Mouse (Mus musculus): ENCODE measurements at regions not wholly inside any gene's neighbourhood (a gene's known extent, or its start where the extent isn't known, plus 50 kb on each side); places are given as distances from the start of the nearest gene placed in this dataset.

- Histone ChIP-seq H3K4me2 (ENCODE audit: low read depth, low read length) (no peak overlapping the region), H3K27ac (ENCODE audit: low read length) (no peak overlapping the region)
- WGBS, result 92% methylated on average over 2 of the region's 2 CpGs
These were observed 218.5 kb downstream of the Fam49a start for GRCm38 (mm10) chr12:12480451-12480850.

DNA sequence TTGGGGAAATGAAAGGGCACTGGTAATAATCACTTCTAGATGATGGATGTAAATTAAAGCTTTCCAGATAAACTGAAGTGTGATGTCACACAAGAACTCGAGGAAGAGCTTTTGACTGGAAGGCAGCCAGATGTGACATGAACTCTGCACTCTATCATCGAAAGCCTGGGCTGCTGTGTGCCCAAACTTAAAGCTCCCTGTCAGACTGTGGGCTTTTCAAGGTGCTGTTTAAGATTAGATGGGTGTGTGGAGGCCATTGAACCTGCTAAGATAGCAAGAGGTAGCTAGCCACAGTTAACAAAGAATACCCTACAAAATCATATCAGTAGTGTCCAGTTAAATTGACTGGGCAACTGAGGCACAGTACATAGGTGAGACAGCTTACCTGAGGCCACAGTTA lies 190.1 kb downstream of the Fam49a start:
- Histone ChIP-seq H3K4me2 (ENCODE audit: low read depth, low read length) (no peak overlapping the region), H3K9ac (ENCODE audit: low read depth, low read length) (no peak overlapping the region), H3K36me3 (ENCODE audit: control insufficient read depth, insufficient read depth, low read length) (no peaks in the 10 kb centered on the region), H3K4me3 (ENCODE audit: low read length) (no peak overlapping the region), H3K27me3 (replicated peaks; ENCODE audit: control insufficient read depth, insufficient read depth, low read length) (no peaks in the 10 kb centered on the region), H3K27ac (ENCODE audit: low read length) (no peak overlapping the region), H3K4me1 (ENCODE audit: control insufficient read depth, insufficient read depth, low read length) (no peaks in the 10 kb centered on the region), H3K9me3 (ENCODE audit: control insufficient read depth, low read length) (no peaks in the 10 kb centered on the region)
- no peak for ATAC-seq
- 25% methylated on average over 2 of the region's 2 CpGs for WGBS

More at GRCm38 (mm10) chr12:12480451-12480850, 218.5 kb downstream of the Fam49a start:
- no peaks in the 10 kb centered on the region for H3K4me1 ChIP-seq (ENCODE audit: control insufficient read depth, insufficient read depth, low read length)
- no peaks in the 10 kb centered on the region for H3K36me3 ChIP-seq (ENCODE audit: control insufficient read depth, insufficient read depth, low read length)
- no peak overlapping the region for H3K4me3 ChIP-seq (ENCODE audit: low read length)
- no peaks in the 10 kb centered on the region for H3K27me3 ChIP-seq (replicated peaks; ENCODE audit: control insufficient read depth, insufficient read depth, low read length)
- H3K9ac ChIP-seq (ENCODE audit: low read depth, low read length), result no peak overlapping the region
- ATAC-seq, result no peak
- no peaks in the 10 kb centered on the region for H3K9me3 ChIP-seq (ENCODE audit: control insufficient read depth, low read length)

- H3K27ac ChIP-seq (ENCODE audit: low read length), result no peak overlapping the region
- no peak for ATAC-seq
- H3K27me3 ChIP-seq (replicated peaks; ENCODE audit: control insufficient read depth, insufficient read depth, low read length), result no peaks in the 10 kb centered on the region
- H3K4me3 ChIP-seq (ENCODE audit: low read length), result no peak overlapping the region
- H3K4me2 ChIP-seq (ENCODE audit: low read depth, low read length), result no peak overlapping the region
- H3K36me3 ChIP-seq (ENCODE audit: control insufficient read depth, insufficient read depth, low read length), result no peaks in the 10 kb centered on the region
- H3K4me1 ChIP-seq (ENCODE audit: control insufficient read depth, insufficient read depth, low read length), result no peaks in the 10 kb centered on the region
- WGBS, result 44% methylated on average over 2 of the region's 2 CpGs
- no peaks in the 10 kb centered on the region for H3K9me3 ChIP-seq (ENCODE audit: control insufficient read depth, low read length)
- no peak overlapping the region for H3K9ac ChIP-seq (ENCODE audit: low read depth, low read length)
These were observed 184.8 kb downstream of the Fam49a start for GRCm38 (mm10) chr12:12446768-12447167.

DNA sequence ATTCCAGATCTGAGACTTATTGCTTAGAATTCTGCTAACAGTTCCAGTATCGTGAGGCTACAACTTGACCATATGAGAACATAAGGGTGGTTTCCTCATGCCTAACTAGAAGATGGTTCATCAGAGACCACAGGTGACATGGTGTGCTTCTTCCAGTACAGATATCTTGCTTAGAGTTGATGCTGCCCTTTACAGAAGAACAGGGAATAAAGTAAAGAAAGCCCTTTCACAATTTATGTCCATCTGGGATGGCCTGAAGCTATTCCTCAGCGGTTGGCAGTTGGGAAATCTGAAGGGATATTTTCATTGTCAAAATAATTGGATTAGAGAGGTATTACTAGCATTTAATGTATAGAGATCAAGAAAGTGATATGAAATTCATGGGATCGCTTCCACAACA lies 184.3 kb downstream of the Fam49a start:
- Histone ChIP-seq H3K4me3 (ENCODE audit: low read length) (no peak overlapping the region), H3K36me3 (ENCODE audit: control insufficient read depth, insufficient read depth, low read length) (no peaks in the 10 kb centered on the region), H3K4me1 (ENCODE audit: control insufficient read depth, insufficient read depth, low read length) (no peaks in the 10 kb centered on the region), H3K9ac (ENCODE audit: low read depth, low read length) (no peak overlapping the region), H3K27me3 (replicated peaks; ENCODE audit: control insufficient read depth, insufficient read depth, low read length) (no peaks in the 10 kb centered on the region), H3K9me3 (ENCODE audit: control insufficient read depth, low read length) (no peaks in the 10 kb centered on the region), H3K27ac (ENCODE audit: low read length) (no peak overlapping the region), H3K4me2 (ENCODE audit: low read depth, low read length) (no peak overlapping the region)
- 92% methylated on average over 3 of the region's 3 CpGs for WGBS
- no peak for ATAC-seq

- H3K4me3 ChIP-seq (ENCODE audit: low read length), result no peak overlapping the region
- no peak overlapping the region for H3K27ac ChIP-seq (ENCODE audit: low read length)
- H3K4me1 ChIP-seq (ENCODE audit: control insufficient read depth, insufficient read depth, low read length), result no peaks in the 10 kb centered on the region
- no peaks in the 10 kb centered on the region for H3K9me3 ChIP-seq (ENCODE audit: control insufficient read depth, low read length)
- 90% methylated on average over 4 of the region's 4 CpGs for WGBS
- ATAC-seq, result no peak
- H3K4me2 ChIP-seq (ENCODE audit: low read depth, low read length), result no peak overlapping the region
- no peaks in the 10 kb centered on the region for H3K36me3 ChIP-seq (ENCODE audit: control insufficient read depth, insufficient read depth, low read length)
- no peak overlapping the region for H3K9ac ChIP-seq (ENCODE audit: low read depth, low read length)
- no peaks in the 10 kb centered on the region for H3K27me3 ChIP-seq (replicated peaks; ENCODE audit: control insufficient read depth, insufficient read depth, low read length)
These were observed 180.9 kb downstream of the Fam49a start for GRCm38 (mm10) chr12:12442872-12443271.

- no peak for ATAC-seq
- no peaks in the 10 kb centered on the region for H3K4me1 ChIP-seq (ENCODE audit: control insufficient read depth, insufficient read depth, low read length)
- WGBS, result 95% methylated on average over 1 of the region's 1 CpGs
These were observed 174.4 kb downstream of the Fam49a start for GRCm38 (mm10) chr12:12436379-12436778.

DNA sequence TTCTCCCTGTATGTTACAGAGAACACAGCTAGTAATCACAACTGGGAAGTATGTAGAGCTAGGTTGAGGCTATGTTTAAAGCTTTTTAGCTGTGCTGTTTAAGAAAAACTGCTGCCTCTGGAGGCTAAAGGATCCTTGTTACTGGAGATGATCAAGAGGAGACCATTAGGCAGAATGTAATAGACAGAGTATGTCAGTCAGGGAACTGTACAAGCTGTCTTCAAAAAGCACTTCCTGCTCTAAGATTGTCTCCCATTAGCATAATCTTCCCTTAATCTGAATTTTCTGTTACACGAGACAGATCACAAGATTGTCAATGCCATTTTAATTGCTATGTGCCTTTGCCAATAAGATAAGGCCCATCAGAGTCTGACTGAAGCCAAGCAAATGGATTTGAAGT lies 170.7 kb downstream of the Fam49a start:
- ATAC-seq, result no peak
- Histone ChIP-seq H3K27ac (ENCODE audit: low read length) (no peak overlapping the region), H3K9me3 (ENCODE audit: control insufficient read depth, low read length) (no peaks in the 10 kb centered on the region), H3K4me3 (ENCODE audit: low read length) (no peak overlapping the region), H3K36me3 (ENCODE audit: control insufficient read depth, insufficient read depth, low read length) (no peaks in the 10 kb centered on the region), H3K4me2 (ENCODE audit: low read depth, low read length) (no peak overlapping the region), H3K27me3 (replicated peaks; ENCODE audit: control insufficient read depth, insufficient read depth, low read length) (no peaks in the 10 kb centered on the region), H3K4me1 (ENCODE audit: control insufficient read depth, insufficient read depth, low read length) (no peaks in the 10 kb centered on the region), H3K9ac (ENCODE audit: low read depth, low read length) (no peak overlapping the region)
- WGBS, result 63% methylated on average over 1 of the region's 1 CpGs

More at GRCm38 (mm10) chr12:12436379-12436778, 174.4 kb downstream of the Fam49a start:
- no peaks in the 10 kb centered on the region for H3K27me3 ChIP-seq (replicated peaks; ENCODE audit: control insufficient read depth, insufficient read depth, low read length)
- H3K27ac ChIP-seq (ENCODE audit: low read length), result no peak overlapping the region
- no peak overlapping the region for H3K9ac ChIP-seq (ENCODE audit: low read depth, low read length)
- no peak overlapping the region for H3K4me2 ChIP-seq (ENCODE audit: low read depth, low read length)
- H3K9me3 ChIP-seq (ENCODE audit: control insufficient read depth, low read length), result no peaks in the 10 kb centered on the region
- no peaks in the 10 kb centered on the region for H3K36me3 ChIP-seq (ENCODE audit: control insufficient read depth, insufficient read depth, low read length)
- H3K4me3 ChIP-seq (ENCODE audit: low read length), result no peak overlapping the region

Measured in intestine, embryonic 16.5 days (tissue).